Mouse (Mus musculus): ENCODE data around the gene Catsperz.
A peak's percentile ranks its signal among the peaks of the same experiment; 100 is the strongest.
"Not testable (repeated sequence)": the region's sequence is repeated elsewhere in the genome, so short reads cannot be mapped to it uniquely, and the experiment has no call there.

The Catsperz gene

DNA sequence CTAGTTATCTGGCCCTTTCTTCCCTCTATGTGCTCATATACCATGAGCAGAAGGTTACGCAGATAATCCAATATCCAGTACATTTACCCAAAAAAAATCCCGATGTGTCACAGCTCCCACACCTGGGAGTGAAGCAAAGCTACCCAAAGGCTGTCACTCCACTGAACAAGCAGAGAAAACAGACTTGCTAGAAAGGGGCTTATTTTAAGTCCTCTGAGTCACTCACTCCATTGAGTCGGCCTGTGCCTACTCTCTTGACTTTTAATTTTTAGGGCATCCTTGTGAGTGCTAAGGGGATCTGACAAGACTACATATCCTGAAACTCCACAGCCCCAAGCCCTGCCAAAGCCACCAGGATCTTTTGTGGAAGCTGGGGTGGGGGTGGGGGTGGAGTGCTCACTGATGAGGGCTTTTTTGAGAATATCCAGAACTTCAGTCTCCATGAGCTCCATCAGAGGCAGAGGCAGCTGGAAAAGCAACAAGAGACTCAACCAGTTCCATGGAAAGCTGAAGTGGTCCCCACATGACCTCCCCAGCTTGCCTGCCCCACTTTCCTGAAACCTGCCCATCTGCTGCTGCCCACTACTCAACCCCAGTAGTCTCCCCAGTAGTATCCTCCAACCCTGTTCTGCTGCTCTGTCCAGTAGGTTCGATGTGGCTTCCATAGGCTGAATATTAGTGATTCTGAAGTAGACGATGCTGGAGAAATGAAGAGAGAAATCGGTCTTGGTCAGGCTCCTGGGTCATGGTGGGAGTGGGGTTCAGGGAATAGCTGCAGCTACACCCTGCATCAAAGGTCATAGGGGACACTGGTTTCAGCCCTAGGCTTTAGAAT, 2.1 kb downstream of the Catsperz start:
- DNase-seq (ENCODE audit: low read depth): no peak

DNA sequence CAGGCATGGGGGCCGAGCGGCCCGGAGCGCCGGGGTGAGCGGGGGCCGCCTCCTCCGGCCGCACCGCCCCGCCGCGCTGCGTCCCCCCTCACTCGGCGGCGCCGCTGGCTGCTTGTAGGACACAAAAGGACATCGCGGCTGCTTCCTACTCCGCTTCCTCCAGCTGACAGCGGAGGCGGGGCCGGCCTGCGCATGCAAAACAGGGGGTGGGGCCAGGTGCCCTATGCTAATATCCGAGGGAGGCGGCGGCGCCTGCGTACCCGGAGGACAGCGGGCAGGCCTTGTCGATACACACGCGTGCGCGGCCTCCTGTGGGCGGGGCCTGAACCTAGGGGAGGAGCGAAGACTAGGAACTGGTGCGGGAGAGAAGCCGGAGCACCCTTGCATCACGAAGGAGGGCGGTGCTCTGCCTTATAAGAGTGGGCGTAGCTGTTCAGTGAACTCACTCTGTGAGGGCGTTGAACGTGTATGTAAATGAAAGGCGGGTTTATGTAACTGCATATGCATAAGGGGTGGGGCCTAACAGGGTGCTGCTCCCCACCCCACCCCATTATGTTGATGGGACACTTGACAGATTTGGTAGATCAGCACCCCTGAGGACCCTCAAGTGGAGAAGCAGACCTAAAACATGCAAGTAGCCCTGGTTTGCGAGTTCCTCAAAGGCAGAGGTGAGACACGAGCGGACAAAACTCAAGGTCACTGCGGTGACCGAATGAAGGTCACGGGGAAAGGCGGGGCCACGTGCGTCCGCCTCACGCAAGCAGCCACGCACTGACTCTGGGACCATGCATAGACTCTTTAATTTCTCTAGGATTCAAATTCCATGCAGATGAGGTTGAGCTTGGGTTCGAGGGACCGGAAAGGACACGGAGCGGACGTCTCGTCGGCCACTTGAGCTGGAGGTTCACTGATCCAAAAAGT, 3.3 kb downstream of the Catsperz start, which contains the start of gene Esrra:
Gene Esrra (minus strand): TSS at position 167 of the 921 bp plus-strand sequence.
- peak; percentile 100 for DNase-seq (ENCODE audit: low read depth)

DNA sequence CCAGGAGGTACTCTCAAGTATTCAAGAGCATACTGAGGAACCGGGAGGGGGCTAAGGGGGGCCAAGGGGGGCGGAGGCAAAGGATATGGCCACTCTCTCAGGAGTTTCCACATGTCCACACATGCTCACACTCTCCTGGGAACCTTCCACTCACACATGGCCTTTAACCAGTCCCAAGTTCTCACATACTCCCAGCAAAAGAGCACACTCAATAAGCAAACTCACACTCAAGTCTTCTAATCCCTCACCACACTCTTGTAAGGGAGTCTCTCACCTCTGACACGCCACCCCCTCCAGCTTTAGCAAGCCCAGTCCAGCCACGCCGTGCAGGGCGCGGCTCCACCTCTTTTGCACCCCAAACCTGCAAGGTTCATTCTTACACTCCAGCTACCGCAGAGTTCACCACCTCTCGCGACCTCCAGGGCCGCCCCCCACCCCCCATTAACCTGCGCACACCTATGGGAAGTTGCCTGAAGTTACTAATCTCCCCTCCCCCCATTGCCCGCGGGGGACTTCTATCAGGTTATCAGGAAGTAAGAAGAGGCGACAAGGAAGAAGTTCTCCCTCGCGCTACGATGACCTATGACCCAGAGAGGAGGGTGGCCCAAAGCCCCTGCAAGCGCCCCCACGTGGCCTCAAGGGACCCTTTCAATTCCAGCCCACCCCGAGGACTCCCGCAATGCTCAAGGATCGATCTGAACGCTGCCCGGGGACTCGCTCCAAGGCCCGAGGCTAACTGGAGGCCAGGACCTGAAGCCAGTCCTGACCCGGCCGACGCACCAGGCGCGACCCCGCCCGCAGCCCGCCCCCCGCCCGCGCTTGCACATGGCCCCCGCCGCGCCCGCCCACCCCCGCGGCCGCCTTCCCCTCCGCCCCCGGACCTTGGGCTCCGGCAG, 4.2 kb downstream of the Catsperz start:
- no peak for DNase-seq (ENCODE audit: low read depth)

DNA sequence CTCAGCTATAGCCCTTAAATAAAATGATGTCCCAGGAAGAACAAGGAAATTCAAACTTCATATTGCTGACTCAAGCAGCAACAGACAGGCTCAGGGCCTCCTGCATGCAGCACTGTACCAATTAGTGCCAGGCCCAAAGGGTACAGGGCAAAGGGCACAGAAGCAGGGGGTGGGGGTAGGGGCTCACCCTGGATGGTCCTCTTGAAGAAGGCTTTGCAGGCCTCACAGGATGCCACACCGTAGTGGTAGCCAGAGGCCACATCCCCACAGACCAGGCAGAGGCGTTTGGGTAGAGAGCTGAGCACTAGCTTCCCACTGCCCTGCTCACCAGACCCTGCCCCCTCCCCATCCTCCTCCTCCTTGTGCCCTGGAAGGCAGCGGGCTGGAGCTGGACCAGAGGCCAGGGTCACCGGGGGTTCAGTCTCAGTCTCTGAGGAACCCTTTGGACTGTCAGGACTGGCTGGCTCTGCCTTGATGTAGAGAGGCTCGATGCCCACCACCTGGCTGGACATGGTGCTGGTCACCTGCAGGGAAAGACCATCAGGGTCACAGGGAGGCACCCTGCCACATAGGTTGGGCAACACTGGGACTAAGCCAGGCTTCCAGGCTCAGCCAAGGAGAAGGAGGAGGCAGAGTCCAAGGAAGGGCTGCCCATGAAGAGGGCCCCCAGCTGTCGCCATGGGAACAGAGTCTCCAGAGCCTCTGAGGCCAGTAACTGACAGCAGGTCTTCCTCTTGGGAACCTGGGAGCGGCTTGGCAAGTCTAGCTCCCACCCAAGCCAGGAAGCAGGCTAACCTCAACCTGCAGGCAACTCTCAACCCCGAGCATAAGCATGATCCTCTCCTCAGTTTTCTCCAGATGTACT, 5.1 kb downstream of the Catsperz start:
- no peak for DNase-seq (ENCODE audit: low read depth)

DNA sequence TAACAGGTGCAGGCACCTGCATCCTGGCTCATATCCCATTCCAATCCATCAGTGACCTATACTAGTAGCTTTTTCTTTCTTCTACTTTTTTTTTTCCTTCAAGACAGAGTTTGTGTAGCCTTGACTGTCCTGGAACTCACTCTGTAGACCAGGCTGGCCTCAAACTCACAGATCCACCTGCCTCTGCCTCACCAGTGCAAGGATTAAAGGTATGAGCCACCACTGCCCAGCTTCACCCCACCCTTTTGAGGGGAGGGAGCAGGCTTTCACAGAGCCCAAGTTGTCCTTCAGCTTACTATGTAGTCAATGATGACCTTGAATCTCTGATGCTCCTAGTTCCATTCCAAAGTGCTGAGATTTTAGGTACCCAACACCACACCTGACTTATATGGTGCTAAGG, 5.7 kb downstream of the Catsperz start:
- DNase-seq (ENCODE audit: low read depth): no peak

DNA sequence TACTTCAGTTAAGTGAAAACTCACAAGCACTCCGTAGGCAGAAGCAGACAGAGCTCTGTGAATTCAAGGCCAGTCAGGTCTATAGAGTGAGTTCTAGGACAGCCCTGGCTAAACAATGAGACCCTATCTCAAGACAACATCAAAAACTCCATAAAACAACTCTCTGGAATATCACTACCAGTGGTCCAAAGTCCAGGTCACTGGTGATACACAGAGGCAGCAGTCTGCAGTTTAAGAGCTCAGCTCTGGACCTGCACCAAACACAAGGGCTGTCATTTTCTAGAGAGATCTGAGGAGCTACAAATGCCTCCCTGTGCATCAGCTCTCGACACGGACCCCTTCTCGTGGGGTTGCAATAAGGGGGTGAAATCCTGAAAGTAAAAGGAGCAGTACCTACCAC, 6.9 kb downstream of the Catsperz start:
- DNase-seq (ENCODE audit: low read depth): no peak

DNA sequence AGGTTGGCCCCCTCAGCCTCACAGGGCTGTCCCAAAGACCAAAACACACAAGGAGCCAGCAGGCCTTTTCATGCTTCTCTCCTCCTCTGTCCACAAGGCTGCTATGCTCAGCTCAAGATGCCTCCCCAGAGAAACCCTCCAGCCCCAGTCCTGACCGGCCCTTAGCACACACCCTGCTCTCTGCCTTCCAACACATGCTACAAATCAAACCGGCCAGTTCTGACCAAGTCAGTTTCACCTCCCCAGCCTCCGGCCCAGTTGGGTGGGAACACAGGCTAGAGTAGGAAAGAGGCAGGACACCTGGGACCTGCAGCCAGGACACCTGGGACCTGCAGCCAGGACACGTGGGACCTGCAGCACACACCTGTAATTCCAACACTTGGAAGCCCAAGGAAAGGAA, 8.7 kb downstream of the Catsperz start:
- DNase-seq (ENCODE audit: low read depth): no peak

GRCm38 (mm10) chr19:6915276-6915675, 9.9 kb downstream of the Catsperz start:
- no peak for DNase-seq (ENCODE audit: low read depth)

GRCm38 (mm10) chr19:6914540-6914939, 10.6 kb downstream of the Catsperz start:
- DNase-seq (ENCODE audit: low read depth): no peak

DNA sequence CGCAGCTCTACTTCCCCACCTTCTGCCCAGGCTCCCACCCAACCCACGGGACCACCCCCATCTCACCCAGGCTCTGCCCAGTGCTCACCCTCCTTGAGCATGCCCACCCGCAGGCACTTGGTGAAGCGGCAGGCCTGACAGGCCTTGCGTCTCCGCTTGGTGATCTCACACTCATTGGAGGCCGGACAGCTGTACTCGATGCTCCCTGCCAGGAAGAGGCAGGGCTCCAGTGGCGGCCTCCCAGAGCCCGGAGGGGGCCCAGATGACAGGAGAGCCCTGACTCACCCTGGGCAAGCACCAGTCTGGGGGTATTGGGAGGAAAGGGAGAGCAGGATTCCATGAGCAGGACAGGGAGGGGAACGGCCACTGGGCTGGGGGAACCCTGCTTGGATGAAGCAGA, 11.2 kb downstream of the Catsperz start:
- DNase-seq (ENCODE audit: low read depth): no peak

- DNase-seq (ENCODE audit: low read depth): no peak
Observed at GRCm38 (mm10) chr19:6913036-6913435, 12.1 kb downstream of the Catsperz start.

DNA sequence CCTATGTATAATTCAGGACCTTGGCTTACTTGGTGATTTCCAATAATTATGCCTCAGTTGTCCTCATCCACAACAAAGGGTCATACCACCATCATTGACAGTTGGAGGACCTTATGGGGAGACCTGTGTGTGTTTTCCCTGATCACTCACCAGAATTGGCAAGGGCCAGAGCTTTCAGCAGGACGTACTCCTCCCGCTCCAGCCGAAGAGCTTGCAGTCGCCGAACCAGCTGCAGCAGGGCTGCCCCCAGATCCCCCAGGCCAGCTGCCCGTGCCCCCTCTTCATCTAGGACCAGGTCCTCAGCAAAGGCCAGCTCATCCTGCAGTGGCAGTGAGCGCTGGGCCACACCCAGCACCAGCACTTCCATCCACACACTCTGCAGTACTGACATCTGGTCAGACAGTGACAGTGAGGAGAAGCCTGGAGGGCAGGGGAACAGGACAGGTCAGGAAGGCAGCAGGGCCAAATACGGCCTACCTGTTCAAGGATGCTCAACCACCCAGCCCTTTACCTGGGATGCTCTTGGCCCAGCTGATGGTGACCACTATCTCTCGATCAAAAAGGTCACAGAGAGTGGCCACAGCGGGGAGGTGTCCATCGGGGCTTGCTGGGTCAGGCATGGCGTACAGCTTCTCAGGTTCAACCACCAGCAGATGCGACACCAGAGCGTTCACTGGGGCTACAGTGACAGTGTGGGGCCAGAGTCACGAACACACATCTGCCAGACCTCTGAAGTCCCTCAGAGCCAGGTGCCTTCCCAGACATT, 12.8 kb downstream of the Catsperz start:
- DNase-seq (ENCODE audit: low read depth): no peak

DNA sequence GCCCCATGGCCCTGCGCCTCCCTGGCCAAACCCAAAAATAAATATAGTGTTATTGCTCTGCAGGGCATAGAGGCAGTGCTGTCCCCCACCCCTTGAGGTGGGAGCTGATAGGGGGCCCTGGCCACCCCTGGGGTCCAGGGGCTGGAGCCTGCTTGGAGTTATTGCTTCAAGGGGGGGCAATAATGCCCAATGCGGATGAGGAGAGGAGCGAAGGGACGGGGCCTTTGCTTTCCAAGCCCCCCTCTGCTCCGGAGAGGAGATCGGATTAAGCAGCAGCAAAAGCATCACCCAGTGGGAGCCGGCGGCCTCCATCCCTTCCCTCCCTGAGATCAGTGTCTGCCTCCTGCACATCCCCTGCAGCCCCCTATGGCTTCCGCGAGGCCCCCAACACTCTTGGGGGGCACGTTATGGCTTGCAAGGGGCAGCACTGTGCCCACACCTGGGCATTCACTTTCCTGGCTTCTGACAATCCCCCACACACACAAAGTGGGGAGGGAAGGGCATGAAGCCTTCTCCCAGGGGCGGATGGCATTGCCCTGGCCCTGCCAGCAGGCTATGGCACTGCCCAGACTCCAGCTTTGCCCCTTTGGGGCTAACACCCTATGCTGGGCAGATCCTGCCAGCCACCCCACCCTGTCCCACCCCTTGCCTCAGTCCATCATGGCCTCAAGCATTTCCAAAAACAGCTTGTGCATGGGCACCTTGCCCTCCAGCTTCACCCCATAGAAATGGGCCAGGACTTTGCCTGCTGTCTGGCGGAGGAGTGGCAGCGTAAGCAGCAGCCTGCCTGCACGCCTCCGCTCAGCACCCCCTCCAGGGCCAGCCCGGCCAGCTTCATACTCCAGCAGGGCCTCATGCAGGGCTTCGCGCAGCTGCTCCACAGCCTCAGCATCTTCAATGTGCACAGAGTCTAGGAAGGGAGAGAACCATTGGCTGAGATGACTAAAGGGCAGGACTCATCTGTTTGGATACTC, 13.8 kb downstream of the Catsperz start:
- DNase-seq (ENCODE audit: low read depth): no peak

DNA sequence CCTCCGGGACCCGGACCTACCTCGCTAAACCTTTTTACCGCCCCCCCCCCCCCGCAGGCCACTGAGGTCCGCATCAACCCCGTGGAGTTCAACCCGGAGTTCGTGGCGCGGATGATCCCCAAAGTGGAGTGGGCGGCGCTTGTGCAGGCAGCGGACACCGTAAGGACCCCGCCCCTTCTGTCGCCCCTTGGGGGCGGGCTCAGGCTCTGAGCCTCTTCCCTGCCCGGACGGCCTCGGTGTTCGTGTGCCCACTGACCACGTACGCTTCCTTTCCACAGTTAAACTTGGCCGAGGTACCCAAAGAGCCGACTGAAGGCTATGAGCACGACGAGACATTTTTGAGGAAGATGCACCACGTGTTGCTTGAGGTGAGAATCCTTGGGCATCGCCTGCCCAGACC, 14.9 kb downstream of the Catsperz start:
- DNase-seq (ENCODE audit: low read depth): not testable (repeated sequence)

DNA sequence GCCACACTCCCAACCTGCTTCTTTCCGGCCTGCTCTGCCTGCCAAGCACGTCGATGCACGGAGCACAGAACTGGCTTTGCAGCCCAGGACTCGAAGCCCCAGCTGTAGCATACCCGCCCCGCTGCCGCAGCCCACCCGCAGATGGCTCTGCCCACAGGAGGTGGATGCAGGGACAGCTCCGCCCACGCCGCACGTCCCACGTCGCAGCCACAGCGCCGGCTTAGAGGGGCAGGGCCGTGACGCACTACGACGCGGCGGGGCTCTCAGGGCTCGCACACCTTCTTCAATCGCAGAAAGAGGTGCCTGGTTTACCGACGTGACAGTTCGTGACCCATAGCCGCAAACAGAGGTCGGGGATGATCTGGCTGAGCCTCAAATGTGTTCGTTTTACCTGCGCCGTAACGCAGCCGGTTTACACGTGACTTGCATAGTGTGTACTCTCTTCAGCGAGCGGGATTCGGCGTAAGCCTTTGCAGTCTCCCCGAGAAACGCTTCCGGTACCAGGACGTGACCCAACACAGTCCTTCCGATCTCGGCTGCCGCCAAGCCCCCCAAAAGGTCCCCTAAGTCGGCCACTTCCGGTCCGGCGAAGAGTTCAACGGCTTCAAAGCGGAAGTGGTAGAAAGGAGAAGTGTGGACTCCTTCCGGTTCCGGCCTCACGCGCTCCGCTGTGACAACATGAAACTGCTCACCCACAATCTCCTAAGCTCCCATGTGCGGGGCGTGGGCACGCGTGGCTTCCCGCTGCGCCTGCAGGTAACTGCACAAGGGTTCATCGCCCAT, 15.5 kb downstream of the Catsperz start, which contains the start of the genes Trmt112 and Prdx5:
Gene Trmt112 (plus strand): TSS at position 192 of the 783 bp plus-strand sequence.
Gene Prdx5 (minus strand): TSS at position 600 of the 783 bp plus-strand sequence.
- peak; percentile 87 for DNase-seq (ENCODE audit: low read depth)

GRCm38 (mm10) chr19:6909021-6909420, 16.2 kb downstream of the Catsperz start:
- DNase-seq (ENCODE audit: low read depth): no peak

DNA sequence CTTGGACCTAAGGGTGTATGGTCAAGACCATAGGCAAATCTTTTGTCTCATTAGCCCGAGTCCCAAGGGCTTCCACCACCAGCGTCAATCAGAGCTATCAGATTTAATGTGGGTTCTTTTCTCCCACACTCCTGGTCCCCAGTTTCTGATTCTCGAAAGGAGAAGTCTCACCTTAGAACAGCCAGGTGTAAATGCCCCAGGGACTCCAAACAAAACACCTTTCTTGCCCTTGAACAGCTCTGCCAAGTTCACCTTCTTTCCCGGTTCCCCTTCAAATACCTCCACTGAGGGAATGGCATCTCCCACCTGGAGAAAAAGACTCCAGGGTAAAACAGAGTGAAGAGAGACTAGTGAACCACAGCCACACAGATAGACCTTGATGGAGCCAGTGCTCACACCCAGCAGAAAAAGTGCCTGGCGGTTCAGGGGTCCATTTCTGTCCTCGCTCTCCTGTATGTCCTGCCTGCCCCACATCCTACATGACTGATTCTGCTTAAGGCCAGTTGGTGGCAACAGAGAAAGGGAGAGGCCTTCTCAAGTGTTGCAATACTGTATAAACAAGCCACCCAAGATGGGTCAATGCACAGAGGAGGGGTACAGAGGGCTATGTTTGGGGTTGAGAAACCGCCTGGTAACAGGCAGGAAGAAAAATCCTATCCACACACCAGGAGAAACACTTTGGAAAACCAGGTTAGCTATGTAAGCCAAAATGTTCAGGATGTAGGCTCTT, 17.2 kb downstream of the Catsperz start:
- DNase-seq (ENCODE audit: low read depth): no peak

Measured in c-Kit-positive CD71-positive TER-119-negative erythroid progenitor cells, embryonic 14.5 days (primary cell).